Mouse (Mus musculus) layer of hippocampus, adult 9-10 months (tissue): ENCODE measurements around the gene Dtd2.
A peak's percentile ranks its signal among the peaks of the same experiment; 100 is the strongest.

Experiments used
- DNase-seq: peaks from one replicate; pipeline ENCODE4 v3.0.0; 2022; ENCODE audit warnings: low spot score

Dtd2 gene

GRCm38 (mm10) chr12:51985163-51985748, 21.0 kb downstream of the Dtd2 start:
- DNase-seq = no peak

- DNase-seq = no peak
Measured at GRCm38 (mm10) chr12:51983625-51984024, 22.7 kb downstream of the Dtd2 start.

- DNase-seq = no peak
Measured at GRCm38 (mm10) chr12:51976531-51976930, 29.8 kb downstream of the Dtd2 start.

- no peak for DNase-seq
Measured at GRCm38 (mm10) chr12:51974381-51974780, 31.9 kb downstream of the Dtd2 start.

- DNase-seq = no peak
Measured at GRCm38 (mm10) chr12:51972269-51973065, 33.8 kb downstream of the Dtd2 start.

GRCm38 (mm10) chr12:51971070-51971664, 35.1 kb downstream of the Dtd2 start, which contains the start of gene Heatr5a:
TSS of gene Heatr5a (minus strand) at chr12:51971321.
- DNase-seq = peak; percentile 63

GRCm38 (mm10) chr12:51970352-51971069, 35.8 kb downstream of the Dtd2 start:
- no peak for DNase-seq

GRCm38 (mm10) chr12:51969876-51970275, 36.4 kb downstream of the Dtd2 start:
- DNase-seq = no peak

GRCm38 (mm10) chr12:51969092-51969491, 37.2 kb downstream of the Dtd2 start:
- DNase-seq = no peak

- DNase-seq = no peak
Measured at GRCm38 (mm10) chr12:51967915-51968595, 38.2 kb downstream of the Dtd2 start.

- DNase-seq = no peak
Measured at GRCm38 (mm10) chr12:51957626-51958025, 48.7 kb downstream of the Dtd2 start.

GRCm38 (mm10) chr12:51952309-51952708, 54.0 kb downstream of the Dtd2 start:
- DNase-seq = no peak

- no peak for DNase-seq
Measured at GRCm38 (mm10) chr12:51947498-51947945, 58.8 kb downstream of the Dtd2 start.

GRCm38 (mm10) chr12:51945331-51945730, 61.0 kb downstream of the Dtd2 start:
- no peak for DNase-seq

GRCm38 (mm10) chr12:51939848-51940247, 66.5 kb downstream of the Dtd2 start:
- DNase-seq = no peak
